Mouse (Mus musculus): ENCODE results near the gene Llcfc1.

Llcfc1 gene

DNA sequence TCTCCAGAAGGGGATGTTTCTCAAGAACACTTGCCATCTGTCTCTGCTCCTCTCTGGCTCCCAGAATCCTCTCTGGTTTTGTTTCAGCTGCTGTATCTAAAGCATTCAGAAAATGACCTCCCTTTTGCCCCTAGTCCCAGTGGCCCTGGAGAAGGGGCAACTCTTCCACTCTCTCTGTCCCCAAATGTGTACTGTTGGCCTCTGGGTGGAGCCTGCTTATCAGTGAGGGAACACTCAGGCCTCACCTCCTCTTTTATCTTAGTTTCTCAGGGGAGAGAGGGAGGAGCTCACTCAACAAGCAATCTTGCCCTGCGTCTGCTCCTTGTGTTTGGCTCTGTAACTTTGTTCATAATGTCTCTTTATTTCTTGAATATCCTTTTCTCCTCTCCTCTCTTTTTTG is 19.9 kb downstream of the Llcfc1 start, which contains the start of gene Kel:
Gene Kel (minus strand): TSS at position 217 of the 400 bp plus-strand sequence.
- DNase-seq (ENCODE audit: low read depth, low spot score) = peak; percentile 90

DNA sequence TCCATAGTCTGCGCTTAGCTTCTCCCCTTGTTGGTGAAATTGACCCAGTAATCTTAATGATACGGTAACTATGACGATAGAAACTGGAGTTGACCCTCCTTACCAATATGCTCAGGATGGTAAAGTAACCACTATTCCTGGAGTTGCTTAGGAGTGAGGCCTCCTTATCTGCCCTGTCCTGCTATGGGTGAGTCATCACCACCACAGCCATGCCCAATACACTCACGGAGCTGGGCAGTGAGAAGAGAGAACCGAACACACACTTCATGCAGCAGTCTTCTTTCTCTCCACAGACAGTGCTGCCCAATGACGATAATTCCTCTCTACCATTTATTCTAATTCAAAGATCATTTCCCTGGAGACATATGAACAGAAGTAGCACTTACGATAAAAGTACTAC is 22.0 kb downstream of the Llcfc1 start:
- DNase-seq (ENCODE audit: low read depth, low spot score) = peak; percentile 81

- DNase-seq (ENCODE audit: low read depth, low spot score) = no peak
These were observed 26.1 kb downstream of the Llcfc1 start for GRCm38 (mm10) chr6:41710281-41710680.

DNA sequence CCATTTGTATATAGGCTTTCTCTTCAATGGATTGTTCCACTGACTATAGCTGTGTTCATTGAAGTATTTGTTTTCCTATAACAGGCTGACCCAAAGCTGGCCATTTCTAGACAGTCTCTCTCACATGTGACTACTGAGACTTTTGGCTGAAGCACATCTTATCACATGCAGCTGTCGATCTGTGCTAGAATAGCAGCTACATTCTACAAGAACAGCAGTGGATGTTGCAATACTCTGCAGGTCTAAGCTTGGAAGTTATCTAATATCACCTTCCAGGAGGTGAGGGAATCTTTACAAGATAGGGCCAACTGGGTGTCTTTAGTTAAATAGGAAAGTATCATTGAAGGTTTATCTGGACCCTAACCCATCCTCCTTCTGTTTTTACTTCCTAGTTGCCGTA is 37.2 kb downstream of the Llcfc1 start:
- DNase-seq (ENCODE audit: low read depth, low spot score) = no peak

DNA sequence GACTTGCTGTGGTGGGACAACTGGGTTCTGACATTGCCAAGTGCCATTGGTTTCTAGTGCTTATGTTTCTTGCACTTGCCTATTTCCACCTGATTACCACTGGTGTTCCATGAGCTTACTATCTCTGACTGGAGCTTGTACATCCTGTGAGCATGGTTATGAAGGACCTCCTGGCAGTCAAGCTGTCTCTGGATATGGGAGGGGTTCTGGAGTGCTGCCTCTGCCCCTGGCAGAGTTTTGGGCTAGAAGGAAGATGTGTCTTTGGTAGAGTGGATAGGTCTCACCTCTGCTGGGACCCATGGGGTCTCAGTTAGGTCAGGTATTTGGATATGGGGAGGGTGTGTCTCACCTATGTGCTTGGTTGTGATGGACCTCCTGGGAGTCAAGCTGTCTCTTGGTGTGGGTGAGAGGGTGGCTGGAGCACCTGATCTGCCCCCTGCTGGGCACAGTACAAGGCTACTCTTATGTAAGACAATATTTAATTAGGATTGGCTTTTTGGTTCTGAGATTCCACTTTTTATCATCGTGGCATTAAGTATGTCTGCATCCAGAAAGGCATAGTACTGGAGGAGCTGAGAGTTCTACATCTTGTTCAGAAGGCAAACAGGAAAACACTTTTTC is 43.9 kb downstream of the Llcfc1 start:
- peak; percentile 47 for DNase-seq (ENCODE audit: low read depth, low spot score)

DNA sequence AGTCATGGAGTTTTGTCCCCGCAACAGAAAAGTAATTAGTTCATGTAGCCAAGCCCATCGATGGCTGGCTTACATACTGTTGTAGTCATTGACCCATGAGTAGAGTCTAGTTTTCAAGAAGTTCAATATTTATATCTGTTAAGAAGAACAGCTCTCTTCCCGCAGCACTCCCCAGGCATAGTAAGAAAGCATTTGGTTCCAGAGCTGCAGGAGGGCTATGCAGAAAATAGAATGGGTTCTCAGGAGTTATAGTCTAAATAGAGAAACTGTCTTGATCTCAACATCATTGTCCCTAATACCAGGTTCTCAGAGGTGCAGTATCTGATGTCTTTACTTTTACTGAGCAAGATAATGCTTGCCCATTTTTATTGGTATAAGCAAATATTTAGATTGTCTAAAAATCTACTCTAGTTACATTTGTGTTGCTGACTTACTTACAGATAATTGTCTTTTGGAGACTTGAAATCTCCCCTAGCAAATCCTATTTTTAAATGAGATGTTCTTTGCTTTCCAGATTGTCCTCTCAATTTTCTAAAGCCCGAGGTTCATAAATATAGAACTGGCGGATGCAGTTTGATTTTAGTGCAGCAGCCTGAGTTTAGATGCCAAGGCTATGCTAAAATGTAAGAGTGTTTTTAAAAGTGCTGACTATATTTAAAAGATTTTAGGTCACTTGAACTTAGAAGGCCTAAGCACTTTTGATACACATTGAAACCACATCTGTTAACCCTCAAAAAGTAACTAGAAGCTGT is 50.7 kb downstream of the Llcfc1 start:
- no peak for DNase-seq (ENCODE audit: low read depth, low spot score)
